Mouse (Mus musculus): ENCODE results near the gene Vmn1r210. TPM values are rescaled to one million over a fixed set of nuclear protein-coding genes. Genes with fewer than 3 reads are reported as not detected.
"Not testable (repeated sequence)": the region's sequence is repeated elsewhere in the genome, so short reads cannot be mapped to it uniquely, and the experiment has no call there.

Vmn1r210 gene
- total RNA-seq (2021), result not detected in 2 replicates
- long read RNA-seq, experiment 1, result 0 reads
- long read RNA-seq, experiment 2, result 0 reads

DNA sequence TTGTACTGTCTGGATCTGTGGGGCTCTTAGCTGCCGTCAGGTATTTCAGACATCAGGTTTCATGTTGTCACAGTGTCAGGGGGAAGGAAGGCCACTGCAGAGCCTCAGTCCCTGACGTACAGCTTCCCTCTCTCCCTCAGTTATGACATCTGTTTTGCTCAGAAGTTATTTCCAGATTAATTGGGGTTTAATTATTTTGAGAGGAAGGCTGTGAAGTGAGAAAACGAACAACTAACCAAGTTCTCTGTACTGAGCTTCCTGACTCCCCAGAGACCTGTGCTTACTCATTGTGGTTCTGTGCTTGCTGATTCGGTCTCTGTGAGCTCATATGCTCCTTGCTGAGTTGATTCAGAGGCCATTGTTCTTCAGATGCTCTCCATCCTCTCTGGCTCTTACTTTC is at the start of gene Vmn1r210:
Vmn1r210 (minus strand) TSS at position 101 of the 400 bp plus-strand sequence.
- no peak for DNase-seq

GRCm38 (mm10) chr13:22879257-22879656 is 48.1 kb upstream of the Vmn1r210 start:
- no peak for DNase-seq

- no peak for DNase-seq
Observed at GRCm38 (mm10) chr13:22857461-22857860, 26.3 kb upstream of the Vmn1r210 start, which contains the start of gene Vmn1r211. Gene Vmn1r211, minus strand, starts transcription at chr13:22857561.

- DNase-seq, result no peak
Observed at GRCm38 (mm10) chr13:22854760-22855159, 23.6 kb upstream of the Vmn1r210 start.

GRCm38 (mm10) chr13:22846798-22847197 is 15.7 kb upstream of the Vmn1r210 start:
- DNase-seq, result no peak

- DNase-seq, result not testable (repeated sequence)
Observed at GRCm38 (mm10) chr13:22844304-22844703, 13.2 kb upstream of the Vmn1r210 start.

- not testable (repeated sequence) for DNase-seq
Observed at GRCm38 (mm10) chr13:22829395-22829794, 1.8 kb downstream of the Vmn1r210 start.

DNA sequence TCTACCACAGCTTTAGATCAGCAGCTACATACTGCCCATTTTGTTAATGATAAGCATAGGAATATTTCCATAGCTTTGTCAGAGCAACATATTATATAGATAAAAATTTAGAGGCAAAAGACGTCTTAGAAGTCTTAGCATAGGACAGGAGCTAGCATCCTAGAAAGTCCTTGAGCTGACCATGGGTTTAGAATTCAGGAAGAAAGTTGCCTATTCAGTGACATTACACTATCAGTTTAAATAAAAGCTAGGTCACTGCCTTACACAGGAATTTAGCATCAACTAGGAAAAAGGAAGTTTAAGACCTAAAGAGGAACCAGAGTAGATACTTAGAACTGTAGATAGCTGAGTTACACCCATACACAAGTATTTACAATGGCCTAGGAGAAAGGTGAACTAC is 9.5 kb downstream of the Vmn1r210 start:
- not testable (repeated sequence) for DNase-seq

DNA sequence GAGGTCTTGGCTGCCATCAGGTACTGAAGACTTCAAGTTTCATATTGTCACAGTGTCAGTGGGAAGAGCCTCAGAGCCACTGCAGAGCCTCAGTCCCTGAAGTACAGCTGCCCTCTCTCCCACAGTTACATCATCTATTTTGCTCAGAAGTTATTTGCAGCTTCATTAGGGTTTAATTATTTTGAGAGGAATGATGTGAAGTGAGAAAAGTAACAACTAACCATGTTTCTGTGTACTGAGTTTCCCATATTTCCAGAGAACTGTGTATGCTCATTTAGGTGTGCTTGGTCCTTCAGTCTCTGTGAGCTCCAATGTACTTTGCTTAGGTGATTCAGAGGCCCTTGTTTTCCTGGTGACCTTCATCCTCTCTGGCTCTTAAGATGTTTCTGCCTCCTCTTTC is 21.6 kb downstream of the Vmn1r210 start, which contains the start of gene Vmn1r209:
Vmn1r209 (minus strand) TSS at position 101 of the 400 bp plus-strand sequence.
- DNase-seq, result not testable (repeated sequence)

GRCm38 (mm10) chr13:22788096-22788495 is 43.1 kb downstream of the Vmn1r210 start:
- not testable (repeated sequence) for DNase-seq

GRCm38 (mm10) chr13:22784159-22784558 is 47.0 kb downstream of the Vmn1r210 start:
- not testable (repeated sequence) for DNase-seq

DNA sequence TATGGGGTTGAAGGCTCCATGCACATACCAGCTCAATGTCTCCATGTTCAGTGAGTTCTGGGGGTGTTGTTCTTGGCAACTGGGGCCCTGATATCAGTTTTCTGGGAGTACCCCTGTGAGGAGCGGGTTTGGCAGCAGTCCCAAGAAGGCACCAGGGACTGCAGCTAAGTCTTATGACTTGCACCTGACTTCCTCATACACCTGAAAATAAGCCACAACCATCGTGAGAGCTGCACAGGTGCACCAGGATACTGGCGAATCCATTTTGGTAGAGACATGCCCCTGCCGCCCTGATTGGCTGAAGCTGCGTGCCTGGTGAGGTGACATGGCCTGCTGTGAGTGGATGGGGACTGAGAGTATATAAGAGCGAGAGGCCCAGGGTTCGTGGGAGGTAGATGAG is 53.8 kb downstream of the Vmn1r210 start, which contains the start of gene Vmn1r208:
Vmn1r208 (minus strand) TSS at position 101 of the 400 bp plus-strand sequence.
- DNase-seq, result not testable (repeated sequence)

Other genes with a start within 250 kb of the Vmn1r210 start
- not detected in 2 replicates for gene Vmn1r205, start 238.3 kb downstream of the Vmn1r210 start, total RNA-seq (2021)
- not detected in 2 replicates for gene Vmn1r206, start 207.1 kb downstream of the Vmn1r210 start, total RNA-seq (2021)
- gene Vmn1r207-ps, start 101.7 kb downstream of the Vmn1r210 start, total RNA-seq (2021), result not detected in 2 replicates
- gene Vmn1r208, start 53.9 kb downstream of the Vmn1r210 start, total RNA-seq (2021), result not detected in 2 replicates
- gene Vmn1r209, start 21.7 kb downstream of the Vmn1r210 start, total RNA-seq (2021), result not detected in 2 replicates
- not detected in 2 replicates for gene Vmn1r211, start 26.2 kb upstream of the Vmn1r210 start, total RNA-seq (2021)
- gene Vmn1r212, start 52.9 kb upstream of the Vmn1r210 start, total RNA-seq (2021), result not detected in 2 replicates
- gene Vmn1r213, start 176.3 kb upstream of the Vmn1r210 start, total RNA-seq (2021), result not detected in 2 replicates
- not detected in 2 replicates for gene Vmn1r214, start 199.1 kb upstream of the Vmn1r210 start, total RNA-seq (2021)
- not detected in 2 replicates for gene Vmn1r215, start 236.7 kb upstream of the Vmn1r210 start, total RNA-seq (2021)